Mouse (Mus musculus): ENCODE measurements around the gene Taf11. TPM values are rescaled to one million over a fixed set of nuclear protein-coding genes. Genes with fewer than 3 reads are reported as not detected.

The Taf11 gene
- total RNA-seq, 2 experiments from 2014 or later: 27.5 to 27.6 TPM

- peak; percentile 59 to 62 for DNase-seq (ENCODE audit: low spot score in 2 of 2)
These were observed 52.6 kb downstream of the Taf11 start for GRCm38 (mm10) chr17:27856798-27857648.

- peak; percentile 76 to 82 for DNase-seq (ENCODE audit: low spot score in 2 of 2)
These were observed 53.3 kb downstream of the Taf11 start, which contains the start of gene Uhrf1bp1 for GRCm38 (mm10) chr17:27856265-27856797. Gene Uhrf1bp1, plus strand, starts transcription at chr17:27856441.

Other genes with a start within 250 kb of the Taf11 start
- gene Spdef, start 180.9 kb downstream of the Taf11 start, total RNA-seq (2021): under 1 TPM in 1 of 2 experiments, not detected in 1; 0.27 TPM
- gene D17Wsu92e, start 89.2 kb downstream of the Taf11 start, total RNA-seq (2021): 100 to 1,000 TPM; 158 to 188 TPM
- gene Snrpc, start 71.7 kb downstream of the Taf11 start, total RNA-seq (2021): 10 to 100 TPM; 66.1 to 66.6 TPM
- 10 to 100 TPM; 19.7 to 33.5 TPM for gene Uhrf1bp1, start 53.4 kb downstream of the Taf11 start, total RNA-seq (2021)
- gene Anks1, start 538 bp downstream of the Taf11 start, total RNA-seq (2021): 10 to 100 TPM; 23.6 to 29.1 TPM
- gene Tcp11, start 170.8 kb upstream of the Taf11 start, total RNA-seq (2021): not detected
- gene Scube3, start 232.3 kb upstream of the Taf11 start, total RNA-seq (2021): 1 to 10 TPM; 4.8 to 9.3 TPM

All from adrenal gland, adult 18-20 months (tissue).